Mouse (Mus musculus) gonadal fat pad, adult 2 months (tissue): ENCODE measurements around the gene Mroh3. TPM values are rescaled to one million over a fixed set of nuclear protein-coding genes. Genes with fewer than 3 reads are reported as not detected.

Experiments
- DNase-seq: peaks from one replicate; pipeline ENCODE4 v3.0.0-alpha.2; 2012; ENCODE audit warnings: low read depth
- polyA plus RNA-seq: library from polyadenylated mRNA; depleted of rRNA; stranded (reverse); fragments of >200 nt; gene quantifications from 2 replicates; pipeline ENCODE4 v1.2.3, GENCODE M21; 2012

Mroh3 gene
- polyA plus RNA-seq, 1 experiment: 0.70 TPM

DNA sequence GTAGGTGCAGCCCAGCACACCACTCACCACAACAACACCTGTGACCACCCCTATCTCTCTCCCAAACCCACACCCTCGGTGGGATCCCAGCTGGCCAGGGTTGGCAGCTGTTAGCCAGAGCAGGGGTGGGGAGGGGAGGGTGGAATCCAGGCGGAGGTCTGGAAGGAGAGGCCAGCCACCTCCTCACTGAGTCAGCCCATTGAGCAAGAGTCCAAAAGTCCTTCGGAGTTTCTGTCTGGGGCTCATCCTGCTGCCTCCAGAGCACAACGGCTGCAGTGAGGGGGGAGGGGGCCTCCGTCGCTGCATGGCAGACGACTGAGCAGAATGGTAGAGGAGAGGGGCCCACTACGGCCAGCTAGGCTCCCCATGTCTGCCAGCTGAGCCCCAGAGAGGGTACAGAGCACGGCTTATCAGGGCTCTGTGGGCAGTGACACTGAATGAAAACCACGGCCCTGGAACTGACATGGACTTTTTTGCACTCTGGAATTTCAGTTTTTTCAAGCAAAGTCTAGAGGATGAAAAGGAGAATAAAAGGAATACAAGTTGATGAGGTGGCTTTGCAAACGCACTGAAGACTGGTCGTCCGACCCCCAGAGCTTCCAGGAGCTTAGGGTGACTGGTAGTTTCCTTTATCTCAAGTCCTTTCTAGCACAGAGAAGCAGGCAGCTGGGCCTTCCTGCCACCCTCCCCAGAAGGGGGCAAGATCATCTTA is 15.9 kb upstream of the Mroh3 start:
- DNase-seq: no peak

DNA sequence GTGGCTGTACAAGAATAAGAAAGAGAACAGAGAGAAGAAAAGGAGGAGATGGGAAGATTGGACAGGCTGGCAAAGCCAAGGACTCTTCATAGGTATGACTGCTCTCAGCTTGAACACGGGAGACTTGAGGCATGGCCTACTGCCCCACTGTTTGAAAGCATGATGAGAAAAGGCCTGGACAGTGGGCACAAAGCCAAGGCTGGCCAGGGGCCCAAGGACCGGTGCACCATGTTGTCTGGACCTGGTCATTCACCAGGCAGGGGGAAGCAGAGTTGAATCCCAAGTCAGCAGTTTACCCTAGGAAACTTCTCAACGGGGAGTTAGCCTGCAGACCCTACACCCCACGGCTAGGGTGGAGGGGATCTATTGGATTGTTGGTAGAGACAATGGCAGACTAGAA is 15.2 kb upstream of the Mroh3 start:
- DNase-seq: no peak

DNA sequence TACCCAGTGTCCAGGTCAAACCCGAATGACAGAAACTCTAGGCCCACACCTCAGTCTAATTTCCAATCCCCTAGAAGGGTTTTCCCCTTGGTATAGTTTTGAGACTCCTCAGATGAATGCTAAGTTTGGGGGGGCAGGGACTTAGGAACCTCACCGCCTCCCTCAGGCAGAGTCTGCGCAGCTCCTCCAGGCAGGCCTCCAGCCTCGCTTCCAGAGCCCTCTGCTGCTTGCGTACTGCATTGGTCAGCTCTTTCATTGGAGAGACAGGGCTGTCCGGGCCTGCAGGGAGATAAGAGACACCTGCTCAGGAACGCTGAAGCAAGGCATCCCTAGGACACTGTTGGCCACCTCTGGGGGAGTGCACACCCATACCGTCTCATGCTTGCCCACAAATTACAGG is 14.0 kb upstream of the Mroh3 start:
- DNase-seq: no peak

DNA sequence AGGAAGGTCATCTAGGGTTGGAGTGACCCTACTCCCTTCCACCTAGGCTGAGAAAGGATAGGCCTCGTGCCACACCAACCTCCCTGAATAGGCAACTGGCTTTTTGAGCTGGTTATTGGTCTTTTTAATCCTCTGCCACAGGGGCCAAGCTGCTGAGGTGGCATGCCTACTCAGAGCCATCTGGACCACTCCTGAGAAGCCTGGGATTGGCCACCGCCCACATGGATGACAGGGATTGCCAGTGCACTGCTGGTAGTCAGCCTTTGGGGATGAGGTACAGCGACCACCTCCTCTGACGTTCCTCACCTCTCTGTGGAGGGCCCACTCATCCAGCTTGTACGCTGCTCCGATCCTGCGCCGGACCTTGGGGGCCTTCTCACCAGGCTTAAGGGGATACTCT is 13.2 kb upstream of the Mroh3 start:
- no peak for DNase-seq

DNA sequence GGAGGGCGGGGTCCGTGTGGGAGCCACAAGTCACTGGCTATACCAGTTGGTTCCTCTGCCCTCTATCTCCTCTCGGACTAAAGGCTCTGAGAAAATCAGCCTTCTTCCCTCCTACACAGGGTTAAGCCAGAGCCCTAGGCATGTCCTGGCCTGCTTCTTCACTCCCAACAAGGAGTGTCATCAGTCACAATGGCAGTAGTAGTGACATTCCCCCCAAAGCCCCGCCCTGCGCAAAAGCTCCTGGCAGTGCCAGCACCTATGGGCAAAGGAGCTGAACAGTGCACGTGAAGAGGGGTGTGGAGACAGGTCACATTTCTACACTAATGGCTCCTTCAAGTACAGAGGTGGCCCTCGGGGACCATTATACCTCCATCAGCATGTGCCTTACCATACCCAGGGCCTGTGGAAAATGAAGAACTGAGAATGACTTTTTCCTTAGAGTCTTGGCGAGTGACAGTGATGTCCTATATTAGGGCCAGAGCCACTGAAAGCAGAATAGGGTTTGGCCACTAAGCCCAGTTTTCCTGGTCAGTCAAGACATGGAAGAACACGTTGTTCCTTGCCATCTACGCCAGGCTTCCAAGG is 11.2 kb upstream of the Mroh3 start:
- DNase-seq: peak; percentile 98

DNA sequence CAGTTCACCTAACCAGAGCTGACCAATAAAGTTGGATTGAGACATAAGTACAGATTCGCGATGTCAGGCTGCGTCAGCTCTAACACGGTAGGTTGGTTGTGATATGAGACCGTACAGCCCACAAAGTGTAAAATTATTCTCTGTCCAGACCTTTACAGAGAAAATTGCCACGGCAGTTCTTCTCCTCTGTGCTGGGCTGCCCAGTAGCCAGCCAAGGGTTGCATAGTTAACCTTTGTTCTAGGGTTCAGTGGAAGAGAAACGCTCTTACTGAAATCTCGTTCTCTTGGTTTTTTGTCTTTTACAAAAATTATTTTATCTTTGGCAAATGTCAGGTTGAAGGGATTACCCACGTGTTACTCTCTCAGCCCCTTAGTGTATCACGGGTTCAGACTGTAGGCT is 9.8 kb upstream of the Mroh3 start:
- DNase-seq: no peak

GRCm38 (mm10) chr1:136220037-136220871 is 7.6 kb upstream of the Mroh3 start:
- DNase-seq: no peak

GRCm38 (mm10) chr1:136214304-136214703 is 1.7 kb upstream of the Mroh3 start:
- DNase-seq: no peak

- DNase-seq: no peak
These were observed 22.6 kb downstream of the Mroh3 start for GRCm38 (mm10) chr1:136190033-136190432.

GRCm38 (mm10) chr1:136179511-136180001 is 33.1 kb downstream of the Mroh3 start:
- no peak for DNase-seq

DNA sequence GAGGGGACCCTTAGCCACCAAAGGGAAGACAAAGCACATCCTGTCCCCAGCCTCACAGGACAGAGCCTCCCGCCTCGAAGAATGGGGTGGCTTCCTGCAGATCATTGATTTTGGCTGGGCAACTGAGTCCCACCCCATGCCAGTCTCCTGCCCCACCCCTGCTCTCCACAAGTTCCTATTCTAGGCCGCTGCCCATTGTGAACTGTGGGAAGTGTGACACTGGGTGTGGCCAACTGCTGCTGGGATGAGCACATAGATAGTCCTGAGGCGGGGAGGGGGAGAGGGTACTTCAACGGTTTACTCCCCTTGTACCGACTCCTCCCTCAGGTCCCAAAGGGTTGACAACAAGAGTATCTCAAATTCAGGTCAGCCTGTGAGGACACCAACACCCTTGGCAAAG is 33.9 kb downstream of the Mroh3 start:
- DNase-seq: no peak

DNA sequence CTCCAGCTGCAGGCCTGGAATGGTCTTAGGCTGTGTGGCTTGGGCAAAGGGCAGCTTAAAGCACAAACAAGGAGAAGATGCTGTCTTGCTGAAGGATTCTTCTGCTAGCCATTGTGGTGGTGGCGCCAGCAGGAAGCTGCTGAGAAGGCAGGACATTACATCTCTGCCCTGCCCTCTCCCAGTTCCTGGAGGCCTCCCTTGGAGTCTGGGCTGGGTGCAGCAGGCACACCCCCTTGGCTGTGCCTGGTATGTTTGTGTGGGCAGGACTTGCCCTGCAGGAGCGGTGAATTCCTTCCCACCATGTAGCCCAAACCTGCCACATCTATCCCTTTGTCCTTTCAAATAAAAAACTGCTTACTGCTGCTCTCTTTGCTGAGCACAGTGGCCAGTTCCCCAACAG is 35.5 kb downstream of the Mroh3 start:
- no peak for DNase-seq

DNA sequence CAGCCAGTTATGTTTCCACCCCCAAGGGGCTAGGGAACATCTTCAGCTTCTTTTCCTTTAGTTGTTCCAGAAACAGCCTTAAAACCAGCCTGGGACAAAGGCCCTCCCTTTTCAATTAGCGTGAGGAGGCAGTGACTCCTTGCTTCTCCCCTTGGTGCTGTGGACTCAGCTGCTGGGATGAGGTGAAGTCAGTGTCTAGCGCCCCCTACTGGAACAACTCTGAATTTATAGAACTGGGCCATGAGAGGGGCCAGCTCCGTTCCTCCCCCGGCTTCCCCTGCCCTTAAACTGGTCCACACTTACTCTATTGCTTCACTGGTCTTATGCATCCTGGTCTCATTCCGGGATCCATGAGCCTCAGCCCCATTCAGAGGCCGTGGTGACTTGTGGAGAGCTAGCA is 37.4 kb downstream of the Mroh3 start:
- no peak for DNase-seq

- no peak for DNase-seq
These were observed 38.5 kb downstream of the Mroh3 start for GRCm38 (mm10) chr1:136174101-136174606.

GRCm38 (mm10) chr1:136172696-136173095 is 39.9 kb downstream of the Mroh3 start:
- DNase-seq: no peak

- no peak for DNase-seq
These were observed 42.5 kb downstream of the Mroh3 start for GRCm38 (mm10) chr1:136170109-136170508.

- DNase-seq: no peak
These were observed 45.0 kb downstream of the Mroh3 start for GRCm38 (mm10) chr1:136167657-136168056.

DNA sequence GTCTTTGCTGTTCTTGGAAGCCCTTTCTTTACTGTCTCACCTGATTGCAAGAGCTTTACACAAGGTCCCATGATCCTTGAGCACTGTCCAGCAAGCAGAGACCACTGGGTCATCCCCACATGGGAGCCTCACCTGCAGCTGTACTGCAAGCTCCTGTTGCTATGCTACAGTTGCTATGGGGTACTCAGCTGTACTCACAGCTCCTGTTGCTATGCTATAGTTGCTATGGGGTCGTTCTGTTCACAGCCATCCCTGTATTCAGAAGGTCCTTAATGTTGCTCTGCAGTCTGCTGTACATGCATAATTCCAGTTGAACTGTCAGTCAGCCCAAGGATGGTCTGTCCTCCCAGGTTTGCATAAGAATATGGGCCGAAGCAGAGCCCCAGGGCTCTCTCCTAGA is 47.2 kb downstream of the Mroh3 start:
- no peak for DNase-seq

DNA sequence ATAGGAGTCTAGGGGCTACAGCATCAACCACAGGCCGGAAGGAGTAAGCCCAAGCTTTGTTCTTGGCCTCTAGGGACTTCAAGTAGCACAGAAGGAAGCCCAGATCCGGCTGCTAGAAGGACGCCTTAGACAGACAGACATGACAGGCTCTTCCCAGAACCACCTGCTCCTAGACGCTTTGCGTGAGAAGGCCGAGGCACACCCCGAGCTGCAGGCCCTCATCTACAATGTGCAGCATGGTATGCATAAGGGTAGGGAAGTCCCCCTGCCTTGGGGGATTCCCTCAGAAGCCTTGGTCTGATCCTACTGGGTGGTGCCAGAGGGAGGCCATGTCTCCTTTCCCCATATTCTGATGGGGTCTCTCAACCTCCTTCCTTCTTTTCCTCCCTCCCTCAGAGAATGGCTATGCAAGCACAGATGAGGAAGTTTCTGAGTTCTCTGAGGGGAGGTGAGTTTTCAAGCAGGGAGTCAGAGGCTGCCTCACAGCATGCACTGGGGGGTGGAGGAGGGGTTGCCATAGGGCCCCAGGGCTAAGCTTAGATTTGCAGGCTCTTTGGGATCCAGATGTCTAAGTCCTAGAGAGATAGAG is 51.2 kb downstream of the Mroh3 start:
- DNase-seq: no peak

DNA sequence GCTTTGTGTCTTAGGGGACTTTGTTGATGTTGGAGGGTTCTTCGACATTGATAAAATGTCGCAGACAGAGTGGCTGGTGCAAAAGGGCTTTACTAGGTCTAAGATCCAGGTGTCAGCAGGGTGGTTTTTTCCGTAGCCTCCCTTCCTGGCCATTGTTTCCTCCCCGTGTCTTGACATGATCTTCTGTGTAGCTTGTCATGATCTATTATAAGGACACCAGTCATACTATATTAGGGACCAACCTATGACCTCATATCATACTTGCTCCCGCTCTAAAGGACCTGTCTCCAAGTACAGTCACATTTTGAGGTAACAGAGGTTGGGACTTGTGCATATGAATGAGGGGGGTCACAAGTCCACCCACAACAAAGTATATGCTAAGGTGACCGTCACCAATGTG is 51.7 kb downstream of the Mroh3 start:
- no peak for DNase-seq

- DNase-seq: peak; percentile 75
These were observed 52.3 kb downstream of the Mroh3 start for GRCm38 (mm10) chr1:136160297-136160696.

DNA sequence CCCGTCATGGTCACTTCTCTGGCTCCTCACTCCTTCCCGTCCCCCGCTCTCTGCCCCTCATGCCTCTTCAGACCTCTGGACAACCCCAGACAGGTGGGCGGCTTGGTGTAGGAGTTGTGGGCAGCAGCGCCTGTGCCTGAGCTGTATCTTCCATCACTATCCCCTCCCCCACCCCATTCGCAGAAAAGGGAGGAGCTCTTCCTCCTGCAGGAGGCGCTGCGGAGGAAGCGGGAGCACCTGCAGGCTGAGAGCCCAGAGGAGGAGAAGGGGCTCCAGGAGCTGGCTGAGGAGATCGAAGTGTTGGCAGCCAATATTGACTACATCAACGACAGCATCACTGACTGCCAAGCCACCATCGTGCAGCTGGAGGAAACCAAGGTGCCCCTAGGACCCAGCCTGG is 52.8 kb downstream of the Mroh3 start:
- DNase-seq: no peak
